Mouse (Mus musculus) liver, postnatal 0 days (tissue): ENCODE results near the gene Pcdh9.

ENCODE experiments used
- CTCF ChIP-seq: sonication (generic); IDR thresholded peaks from 2 replicates; pipeline ENCODE4 v1.5.1; 2016; ENCODE audit warnings: antibody characterized with exemption, low read depth
- EP300 ChIP-seq: IDR thresholded peaks from 2 replicates; pipeline ENCODE4 v1.6.1; 2016; ENCODE audit warnings: antibody characterized with exemption, low read depth, mild to moderate bottlenecking

GRCm38 (mm10) chr14:93498813-93499690 lies 391.4 kb downstream of the Pcdh9 start:
- TF ChIP-seq EP300 (no peak), CTCF (no peak)
